Mouse (Mus musculus) small intestine, adult 2 months (tissue): ENCODE measurements around the gene Cript. TPM values are rescaled to one million over a fixed set of nuclear protein-coding genes. Genes with fewer than 3 reads are reported as not detected.

Experiments used
- H3K27ac ChIP-seq: fragments of 200-500 bp; 2 replicates; pipeline ENCODE4 v1.5.1; 2012; ENCODE audit warnings: low read depth, low read length, control low read depth, inconsistent platforms; ENCODE audit not compliant: insufficient read depth
- H3K27me3 ChIP-seq: fragments of 200-500 bp; 2 replicates; pipeline ENCODE4 v1.6.1; 2012; ENCODE audit warnings: mild to moderate bottlenecking, moderate library complexity, low read length, inconsistent platforms; ENCODE audit not compliant: control insufficient read depth, insufficient read depth
- H3K36me3 ChIP-seq: fragments of 200-500 bp; 2 replicates; pipeline ENCODE4 v1.6.1; 2012; ENCODE audit warnings: mild to moderate bottlenecking, low read length, control low read depth, inconsistent platforms; ENCODE audit not compliant: control insufficient read depth, insufficient read depth
- H3K4me1 ChIP-seq: fragments of 200-500 bp; 2 replicates; pipeline ENCODE4 v1.6.1; 2012; ENCODE audit warnings: low read length, inconsistent platforms, mixed read lengths; ENCODE audit not compliant: control insufficient read depth, insufficient read depth, insufficient read length
- H3K4me3 ChIP-seq: fragments of 200-500 bp; 2 replicates; pipeline ENCODE4 v1.5.1; 2012; ENCODE audit warnings: low read depth, mild to moderate bottlenecking, control low read depth, inconsistent platforms, low read length, moderate library complexity
- CTCF ChIP-seq: fragments of 200-500 bp; IDR thresholded peaks from 2 replicates; pipeline ENCODE4 v1.5.1; 2012; ENCODE audit warnings: low read depth, mild to moderate bottlenecking, control low read depth, inconsistent platforms, low read length, moderate library complexity, mixed read lengths; ENCODE audit not compliant: insufficient replicate concordance, insufficient read length; ENCODE audit errors: extremely low read depth
- POLR2A ChIP-seq: fragments of 200-500 bp; IDR thresholded peaks from 2 replicates; pipeline ENCODE4 v1.6.1; 2012; ENCODE audit warnings: low read depth, mild to moderate bottlenecking, control low read depth, inconsistent platforms, low read length, moderate library complexity
- WGBS: fragments of 180-500 bp; shearing (Covaris S2); methylation state at CpG from one replicate; pipeline ENCODE4 v1.1.7; 2018; 5-methylcytosine and 5-hydroxymethylcytosine counted together
- polyA plus RNA-seq: library from polyadenylated mRNA; depleted of rRNA; stranded (reverse); fragments of >200 nt; gene quantifications from 2 replicates; pipeline ENCODE4 v1.2.3, GENCODE M21; 2012

Cript gene
- polyA plus RNA-seq, 1 experiment = 4.4 TPM

GRCm38 (mm10) chr17:87024491-87025242 is 683 bp upstream of the Cript start:
- Histone ChIP-seq H3K4me1 (no peaks in the 10 kb centered on the region; the same call in none of the 2 replicates), H3K27ac (peak overlapping the region; percentile 78), H3K36me3 (peaks cover 7% of the 10 kb centered on the region), H3K27me3 (no peaks in the 10 kb centered on the region), H3K4me3 (peak overlapping the region; percentile 85)
- under 1% methylated on average over 55 of the region's 55 CpGs for WGBS
- TF ChIP-seq POLR2A = no peak; the same call in 1 of the 2 replicates
- no peak for TF ChIP-seq CTCF

- Histone ChIP-seq H3K27me3 (no peaks in the 10 kb centered on the region), H3K27ac (no peak overlapping the region; the same call in 1 of the 2 replicates), H3K4me1 (no peaks in the 10 kb centered on the region; the same call in none of the 2 replicates), H3K36me3 (peaks cover 24% of the 10 kb centered on the region), H3K4me3 (no peak overlapping the region)
- TF ChIP-seq CTCF = peak; percentile 70; the same call in 1 of the 2 replicates
- TF ChIP-seq POLR2A = no peak
- WGBS = 24% methylated on average over 10 of the region's 10 CpGs
Observed at GRCm38 (mm10) chr17:87036141-87037073, 11.1 kb downstream of the Cript start.

DNA sequence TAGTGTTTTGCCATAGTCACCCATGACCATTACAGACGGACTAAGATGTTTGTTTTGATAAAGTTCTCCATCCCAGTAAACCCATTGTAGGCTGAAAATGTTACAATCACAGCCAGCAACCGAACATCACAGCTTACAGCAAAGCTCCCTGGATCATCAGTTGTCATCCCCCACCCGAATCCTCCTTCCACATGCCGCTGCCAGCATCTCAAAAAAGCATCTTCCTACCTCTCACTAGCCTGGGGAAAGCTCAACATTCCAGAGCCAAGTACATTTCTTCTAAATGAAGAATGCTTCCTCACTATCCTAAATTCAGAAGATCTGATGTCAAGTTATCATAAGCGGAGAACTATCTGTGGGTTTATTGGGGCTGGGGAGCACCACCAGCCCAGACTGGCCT is 13.1 kb downstream of the Cript start:
- TF ChIP-seq POLR2A = no peak
- TF ChIP-seq CTCF = no peak
- H3K36me3 ChIP-seq = peaks cover 14% of the 10 kb centered on the region
- 94% methylated on average over 5 of the region's 5 CpGs for WGBS
- no peaks in the 10 kb centered on the region for H3K27me3 ChIP-seq
- H3K4me3 ChIP-seq = no peak overlapping the region
- no peaks in the 10 kb centered on the region; the same call in none of the 2 replicates for H3K4me1 ChIP-seq
- no peak overlapping the region for H3K27ac ChIP-seq

- no peak overlapping the region for H3K4me3 ChIP-seq
- H3K4me1 ChIP-seq = no peaks in the 10 kb centered on the region; the same call in 1 of the 2 replicates
- 71% methylated on average over 19 of the region's 19 CpGs for WGBS
- peaks cover 2% of the 10 kb centered on the region; the same call in 1 of the 2 replicates for H3K36me3 ChIP-seq
- TF ChIP-seq POLR2A (no peak), CTCF (no peak)
- no peak overlapping the region for H3K27ac ChIP-seq
- H3K27me3 ChIP-seq = no peaks in the 10 kb centered on the region
Observed at GRCm38 (mm10) chr17:87041739-87042138, 16.4 kb downstream of the Cript start.

DNA sequence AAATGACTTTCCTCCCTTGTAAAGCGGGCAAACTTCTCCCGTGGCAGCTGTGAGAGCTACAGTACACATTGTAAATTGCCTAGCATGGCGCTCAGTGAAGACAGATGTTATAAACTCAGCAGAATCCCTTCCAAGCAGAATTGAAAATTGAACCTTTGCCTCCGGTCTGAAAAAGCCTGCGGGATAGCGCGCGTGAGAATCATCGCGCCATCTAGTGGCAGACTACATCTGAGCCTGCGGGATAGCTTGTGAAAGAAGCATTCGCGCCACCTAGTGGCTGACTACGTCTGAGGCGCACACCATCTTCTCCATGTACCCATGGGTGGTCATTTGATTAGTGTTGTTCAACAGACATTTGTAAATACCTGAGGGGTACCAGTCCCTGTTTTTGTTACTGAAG is 19.0 kb downstream of the Cript start:
- TF ChIP-seq POLR2A = no peak
- TF ChIP-seq CTCF = peak; percentile 100
- under 1% methylated on average over 15 of the region's 15 CpGs for WGBS
- H3K36me3 ChIP-seq = no peaks in the 10 kb centered on the region
- H3K27ac ChIP-seq = no peak overlapping the region
- H3K4me3 ChIP-seq = no peak overlapping the region
- no peaks in the 10 kb centered on the region for H3K27me3 ChIP-seq
- H3K4me1 ChIP-seq = no peaks in the 10 kb centered on the region

DNA sequence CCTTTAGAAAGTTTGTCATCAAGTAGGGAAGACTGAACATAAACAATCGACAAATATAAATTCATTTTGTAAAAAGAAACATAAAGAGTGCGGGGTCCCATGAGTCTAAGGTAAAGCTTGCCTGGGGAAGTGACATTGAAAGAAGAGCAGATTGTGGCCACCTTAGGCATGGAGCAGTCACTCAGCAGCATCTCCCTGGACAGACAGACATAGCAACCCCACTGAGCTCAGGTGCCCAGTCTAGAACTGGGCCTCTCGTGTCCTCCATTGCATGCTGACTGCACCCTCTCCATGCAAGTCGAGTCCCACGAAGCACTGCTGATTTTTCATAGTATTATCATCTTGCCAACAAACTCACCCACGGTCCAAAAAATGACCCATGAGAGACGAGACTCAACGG is 19.4 kb downstream of the Cript start:
- H3K27ac ChIP-seq = no peak overlapping the region
- no peaks in the 10 kb centered on the region for H3K4me1 ChIP-seq
- WGBS = 80% methylated on average over 8 of the region's 8 CpGs
- TF ChIP-seq POLR2A (no peak), CTCF (no peak)
- no peaks in the 10 kb centered on the region for H3K27me3 ChIP-seq
- no peak overlapping the region for H3K4me3 ChIP-seq
- no peaks in the 10 kb centered on the region for H3K36me3 ChIP-seq
